Mouse (Mus musculus): ENCODE measurements around the gene Rsad2. TPM values are rescaled to one million over a fixed set of nuclear protein-coding genes. Genes with fewer than 3 reads are reported as not detected.

Rsad2 gene
- polyA plus RNA-seq, 1 experiment from 2014 or later, result 0.41 TPM

- ATAC-seq (ENCODE audit: insufficient number of reproducible peaks, insufficient read depth, low FRiP score, low TSS enrichment, low read depth), result no peak
Measured at GRCm38 (mm10) chr12:26471376-26471775, 15.1 kb upstream of the Rsad2 start.

GRCm38 (mm10) chr12:26470042-26470409 is 13.8 kb upstream of the Rsad2 start:
- H3K9me3 ChIP-seq, result no peaks in the 10 kb centered on the region
- H3K9ac ChIP-seq, result peak overlapping the region; percentile 82
- H3K4me2 ChIP-seq, result peak overlapping the region; percentile 98
- ATAC-seq (ENCODE audit: insufficient number of reproducible peaks, insufficient read depth, low FRiP score, low TSS enrichment, low read depth), result no peak
- H3K27me3 ChIP-seq, result no peaks in the 10 kb centered on the region
- 24% methylated on average over 6 of the region's 6 CpGs for WGBS
- peak overlapping the region; percentile 63 for H3K4me3 ChIP-seq
- 0 out of 2 replicates have a peak overlapping the region, but pooled peaks have one; percentile 83 for H3K27ac ChIP-seq
- H3K4me1 ChIP-seq, result peaks cover 19% of the 10 kb centered on the region
- no peaks in the 10 kb centered on the region for H3K36me3 ChIP-seq

More at GRCm38 (mm10) chr12:26471376-26471775, 15.1 kb upstream of the Rsad2 start:
- Histone ChIP-seq H3K36me3 (no peaks in the 10 kb centered on the region), H3K27me3 (no peaks in the 10 kb centered on the region), H3K9ac (no peak overlapping the region), H3K9me3 (no peaks in the 10 kb centered on the region), H3K27ac (no peak overlapping the region), H3K4me1 (peaks cover 19% of the 10 kb centered on the region), H3K4me3 (no peak overlapping the region), H3K4me2 (no peak overlapping the region)
- 61% methylated on average over 3 of the region's 3 CpGs for WGBS

DNA sequence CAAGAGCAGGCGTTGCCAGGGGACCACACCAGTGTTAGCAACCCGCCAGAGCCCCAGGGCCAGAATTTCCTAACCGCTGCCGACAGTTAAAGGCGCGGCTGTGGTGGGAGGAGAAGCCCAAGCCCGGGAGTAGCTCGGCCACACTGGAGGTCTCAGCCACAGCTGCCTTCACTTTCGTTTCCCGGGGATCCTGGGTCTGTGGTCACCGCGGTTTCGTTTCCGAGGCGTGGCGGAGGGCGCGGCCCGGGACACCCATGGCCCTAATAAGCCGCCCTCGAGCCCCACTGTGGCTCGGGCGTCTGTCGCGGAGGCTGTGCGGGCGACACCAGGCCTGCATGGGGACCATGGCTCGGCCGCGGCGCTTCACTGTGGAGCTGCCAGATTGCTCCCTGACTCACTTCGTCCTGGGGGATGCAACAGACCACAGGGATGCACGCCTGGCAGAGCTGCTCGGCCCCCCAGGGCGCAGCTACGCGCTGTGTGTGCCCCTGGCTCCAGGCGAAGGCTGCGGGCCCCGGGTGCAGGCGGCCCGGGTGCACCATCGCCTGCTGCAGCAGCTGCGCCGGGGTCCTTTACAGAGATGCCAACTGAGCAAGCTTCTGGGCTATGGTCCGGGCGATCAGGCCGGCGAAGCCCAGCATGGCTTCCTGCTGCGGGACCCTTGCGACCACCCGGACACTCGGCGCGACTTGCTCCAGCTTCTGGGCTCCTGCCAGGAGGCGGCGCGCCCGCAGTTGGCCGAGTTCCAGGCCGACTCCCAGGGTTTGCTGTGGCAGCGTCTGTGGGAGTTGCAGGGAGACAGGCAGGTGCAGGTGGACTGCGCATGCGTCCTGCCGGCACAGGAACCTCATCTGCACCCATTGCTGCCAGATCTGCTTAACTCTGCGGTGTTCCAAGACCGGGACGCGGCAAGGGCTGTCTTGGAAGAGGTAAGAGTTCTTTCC is 13.1 kb upstream of the Rsad2 start, which contains the start of gene Cmpk2:
Gene Cmpk2, plus strand, starts transcription at position 107 of the 944 bp plus-strand sequence.
- H3K4me1 ChIP-seq, result peaks cover 19% of the 10 kb centered on the region
- under 1% methylated on average over 69 of the region's 69 CpGs for WGBS

DNA sequence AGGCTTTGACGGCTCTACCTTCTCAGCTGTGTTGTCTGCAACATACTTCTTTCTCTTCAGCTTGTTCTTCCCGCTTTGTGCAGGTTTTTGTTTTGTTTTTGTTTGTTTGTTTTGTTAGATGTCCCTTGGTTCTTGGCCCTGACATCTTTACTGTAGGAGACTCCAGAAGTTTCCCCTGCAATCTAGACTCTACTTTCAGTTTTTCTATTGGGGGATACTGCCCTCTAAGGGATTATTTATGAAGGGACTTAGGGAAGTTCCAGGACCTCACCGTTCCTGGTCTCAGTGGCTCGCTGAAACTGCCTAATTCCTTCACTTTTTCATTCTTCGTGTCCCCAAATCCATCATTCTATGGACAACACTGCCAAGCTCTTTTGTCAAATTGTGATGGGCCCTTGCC is 9.3 kb upstream of the Rsad2 start:
- Histone ChIP-seq H3K4me1 (peaks cover 13% of the 10 kb centered on the region), H3K27me3 (no peaks in the 10 kb centered on the region), H3K36me3 (no peaks in the 10 kb centered on the region), H3K9ac (no peak overlapping the region), H3K4me2 (no peak overlapping the region), H3K27ac (no peak overlapping the region), H3K4me3 (no peak overlapping the region), H3K9me3 (no peaks in the 10 kb centered on the region)
- 64% methylated on average over 5 of the region's 5 CpGs for WGBS
- ATAC-seq (ENCODE audit: insufficient number of reproducible peaks, insufficient read depth, low FRiP score, low TSS enrichment, low read depth), result no peak

More for the DNA sequence above, 13.1 kb upstream of the Rsad2 start, which contains the start of gene Cmpk2:
- Histone ChIP-seq H3K9me3 (no peaks in the 10 kb centered on the region), H3K27ac (peak within 1 kb of the TSS; percentile 83), H3K4me2 (peak within 1 kb of the TSS; percentile 98), H3K36me3 (no peaks in the 10 kb centered on the region), H3K9ac (peak within 1 kb of the TSS; percentile 82), H3K27me3 (no peaks in the 10 kb centered on the region), H3K4me3 (peak within 1 kb of the TSS; percentile 63)
- ATAC-seq (ENCODE audit: insufficient number of reproducible peaks, insufficient read depth, low FRiP score, low TSS enrichment, low read depth), result peak; percentile 85

DNA sequence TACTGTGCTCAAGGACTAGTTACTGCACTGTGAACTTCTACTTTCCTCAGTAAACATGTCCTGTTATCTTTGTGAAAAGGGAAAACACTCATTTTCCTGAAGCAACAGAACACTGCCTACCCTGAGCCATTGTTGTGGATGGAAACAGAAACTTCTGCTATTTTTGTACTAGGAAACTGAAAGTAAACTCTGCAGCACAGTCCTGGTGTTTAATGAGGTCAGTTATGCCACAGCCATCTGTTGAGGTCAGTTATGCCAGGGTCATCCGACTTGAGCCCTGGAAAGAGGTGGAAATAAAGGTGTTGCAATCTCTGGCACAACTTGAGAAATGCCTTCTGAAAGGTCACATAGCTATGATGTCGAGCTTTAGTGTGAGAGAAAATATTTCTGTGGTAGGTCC is 3.8 kb upstream of the Rsad2 start:
- Histone ChIP-seq H3K36me3 (no peaks in the 10 kb centered on the region), H3K9ac (no peak overlapping the region), H3K4me3 (no peak overlapping the region), H3K4me1 (peaks cover 11% of the 10 kb centered on the region), H3K27ac (no peak overlapping the region), H3K27me3 (no peaks in the 10 kb centered on the region), H3K9me3 (no peaks in the 10 kb centered on the region), H3K4me2 (no peak overlapping the region)
- 67% methylated on average over 2 of the region's 2 CpGs for whole genome bisulfite sequencing
- no peak for ATAC-seq (ENCODE audit: insufficient number of reproducible peaks, insufficient read depth, low FRiP score, low TSS enrichment, low read depth)

GRCm38 (mm10) chr12:26454682-26455081 is 1.6 kb downstream of the Rsad2 start:
- H3K9ac ChIP-seq, result no peak overlapping the region
- H3K4me1 ChIP-seq, result peaks cover 11% of the 10 kb centered on the region
- H3K27me3 ChIP-seq, result no peaks in the 10 kb centered on the region
- H3K4me3 ChIP-seq, result no peak overlapping the region
- H3K36me3 ChIP-seq, result no peaks in the 10 kb centered on the region
- no peak overlapping the region for H3K4me2 ChIP-seq
- no peaks in the 10 kb centered on the region for H3K9me3 ChIP-seq
- WGBS, result 51% methylated on average over 5 of the region's 5 CpGs
- H3K27ac ChIP-seq, result no peak overlapping the region
- no peak for ATAC-seq (ENCODE audit: insufficient number of reproducible peaks, insufficient read depth, low FRiP score, low TSS enrichment, low read depth)

GRCm38 (mm10) chr12:26452951-26453350 is 3.3 kb downstream of the Rsad2 start:
- ATAC-seq (ENCODE audit: insufficient number of reproducible peaks, insufficient read depth, low FRiP score, low TSS enrichment, low read depth), result no peak
- H3K4me1 ChIP-seq, result peaks cover 11% of the 10 kb centered on the region
- H3K9me3 ChIP-seq, result no peaks in the 10 kb centered on the region
- no peak overlapping the region for H3K4me2 ChIP-seq
- H3K36me3 ChIP-seq, result no peaks in the 10 kb centered on the region
- H3K27ac ChIP-seq, result no peak overlapping the region
- no peak overlapping the region for H3K9ac ChIP-seq
- no peak overlapping the region for H3K4me3 ChIP-seq
- no peaks in the 10 kb centered on the region for H3K27me3 ChIP-seq
- WGBS, result 65% methylated on average over 4 of the region's 4 CpGs

DNA sequence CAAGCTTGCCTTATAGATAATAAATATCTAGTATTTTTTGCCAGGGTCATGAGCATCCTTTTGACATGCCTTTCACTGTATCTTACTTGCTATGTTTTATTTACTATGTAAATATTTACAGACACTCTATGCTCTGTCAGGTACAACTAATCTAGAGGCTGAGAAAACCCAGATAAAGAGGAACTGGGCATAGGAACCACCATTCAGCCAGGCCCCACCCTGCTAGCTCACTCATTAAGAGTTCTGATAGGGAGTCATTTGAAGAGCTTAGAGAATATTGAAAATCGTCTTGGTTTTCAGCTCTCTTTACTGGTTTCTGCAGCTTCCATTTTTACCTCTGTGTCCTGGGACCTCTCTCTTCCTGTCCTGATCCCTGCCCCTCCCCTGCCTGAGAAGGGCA is 5.1 kb downstream of the Rsad2 start:
- H3K36me3 ChIP-seq, result no peaks in the 10 kb centered on the region
- H3K4me2 ChIP-seq, result no peak overlapping the region
- WGBS, result 45% methylated on average over 1 of the region's 1 CpGs
- no peaks in the 10 kb centered on the region for H3K9me3 ChIP-seq
- no peak overlapping the region for H3K27ac ChIP-seq
- no peak for ATAC-seq (ENCODE audit: insufficient number of reproducible peaks, insufficient read depth, low FRiP score, low TSS enrichment, low read depth)
- H3K27me3 ChIP-seq, result no peaks in the 10 kb centered on the region
- H3K9ac ChIP-seq, result no peak overlapping the region
- H3K4me1 ChIP-seq, result peaks cover 6% of the 10 kb centered on the region
- no peak overlapping the region for H3K4me3 ChIP-seq

GRCm38 (mm10) chr12:26449483-26449882 is 6.8 kb downstream of the Rsad2 start:
- Histone ChIP-seq H3K4me3 (no peak overlapping the region), H3K27me3 (no peaks in the 10 kb centered on the region), H3K4me2 (no peak overlapping the region), H3K9me3 (no peaks in the 10 kb centered on the region), H3K4me1 (no peaks in the 10 kb centered on the region), H3K36me3 (no peaks in the 10 kb centered on the region), H3K27ac (no peak overlapping the region), H3K9ac (no peak overlapping the region)
- ATAC-seq (ENCODE audit: insufficient number of reproducible peaks, insufficient read depth, low FRiP score, low TSS enrichment, low read depth), result no peak
- 98% methylated on average over 2 of the region's 2 CpGs for WGBS

DNA sequence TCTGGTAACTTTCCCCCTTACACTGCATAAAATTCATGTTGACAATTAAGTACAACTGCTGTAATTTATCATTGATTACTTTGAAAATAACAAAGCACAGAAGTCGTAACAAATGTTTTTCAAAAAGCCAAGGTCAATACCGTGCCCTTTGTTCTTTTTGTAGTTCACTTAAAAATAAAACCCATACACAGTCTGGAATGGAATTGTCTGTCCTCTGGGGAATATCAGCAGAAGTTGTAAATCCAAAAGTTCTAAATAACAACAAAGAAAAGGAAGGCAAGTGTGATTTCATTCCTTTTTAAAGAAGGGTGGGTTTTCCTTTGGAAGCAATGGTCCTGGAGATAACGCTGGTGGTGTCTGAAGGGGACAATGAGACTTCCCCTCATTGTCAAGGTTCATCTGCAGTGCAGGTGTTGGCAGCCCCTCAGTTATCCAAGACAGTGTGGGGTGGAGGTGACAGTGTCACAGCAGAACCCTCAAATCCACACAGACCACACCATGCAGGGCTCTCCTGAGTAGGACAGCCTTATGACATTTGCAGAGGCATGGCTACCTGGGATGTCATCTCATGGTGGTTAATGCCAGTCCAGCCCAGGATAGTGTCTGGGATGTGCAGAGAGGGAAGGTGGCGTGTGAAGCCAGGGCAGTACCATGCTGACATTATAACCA is 9.7 kb downstream of the Rsad2 start:
- WGBS, result 79% methylated on average over 4 of the region's 4 CpGs
- no peak overlapping the region for H3K4me2 ChIP-seq
- no peaks in the 10 kb centered on the region for H3K9me3 ChIP-seq
- H3K36me3 ChIP-seq, result no peaks in the 10 kb centered on the region
- H3K4me1 ChIP-seq, result no peaks in the 10 kb centered on the region
- ATAC-seq (ENCODE audit: insufficient number of reproducible peaks, insufficient read depth, low FRiP score, low TSS enrichment, low read depth), result no peak
- no peak overlapping the region for H3K27ac ChIP-seq
- H3K4me3 ChIP-seq, result no peak overlapping the region
- H3K27me3 ChIP-seq, result no peaks in the 10 kb centered on the region
- H3K9ac ChIP-seq, result no peak overlapping the region

- 82% methylated on average over 2 of the region's 2 CpGs for WGBS
Measured at GRCm38 (mm10) chr12:26444511-26444910, 11.7 kb downstream of the Rsad2 start.

More at GRCm38 (mm10) chr12:26444511-26444910, 11.7 kb downstream of the Rsad2 start:
- Histone ChIP-seq H3K27ac (no peak overlapping the region), H3K4me3 (no peak overlapping the region), H3K4me2 (no peak overlapping the region), H3K4me1 (no peaks in the 10 kb centered on the region), H3K9ac (no peak overlapping the region), H3K27me3 (no peaks in the 10 kb centered on the region), H3K36me3 (no peaks in the 10 kb centered on the region), H3K9me3 (no peaks in the 10 kb centered on the region)
- no peak for ATAC-seq (ENCODE audit: insufficient number of reproducible peaks, insufficient read depth, low FRiP score, low TSS enrichment, low read depth)

Data from embryonic facial prominence, embryonic 13.5 days (tissue).